Mouse (Mus musculus): Measurements from ENCODE around the gene Amer3.

GRCm38 (mm10) chr1:34536767-34537485 lies 42.5 kb upstream of the Amer3 start:
- TF ChIP-seq CTCF (conservative IDR thresholded peaks at IDR 0.05; ENCODE audit: low read length) (no peak), NANOG (IDR thresholded peaks at IDR 0.05; ENCODE audit: borderline replicate concordance, low read length) (no peak)
